Mouse (Mus musculus) left cerebral cortex, adult 9 months (tissue): Measurements from ENCODE around the gene Ifnl2.
"Not testable (repeated sequence)": the region's sequence is repeated elsewhere in the genome, so short reads cannot be mapped to it uniquely, and the experiment has no call there.

Experiments
- DNase-seq, 2 experiments: peaks; one replicate each; pipeline ENCODE4 v3.0.0; 2022; ENCODE audit warnings: low spot score in 2 of 2

Ifnl2 gene

GRCm38 (mm10) chr7:28510405-28510974, at the start of gene Ifnl2:
Gene Ifnl2, minus strand, starts transcription at chr7:28510455.
- not testable (repeated sequence) for DNase-seq

DNA sequence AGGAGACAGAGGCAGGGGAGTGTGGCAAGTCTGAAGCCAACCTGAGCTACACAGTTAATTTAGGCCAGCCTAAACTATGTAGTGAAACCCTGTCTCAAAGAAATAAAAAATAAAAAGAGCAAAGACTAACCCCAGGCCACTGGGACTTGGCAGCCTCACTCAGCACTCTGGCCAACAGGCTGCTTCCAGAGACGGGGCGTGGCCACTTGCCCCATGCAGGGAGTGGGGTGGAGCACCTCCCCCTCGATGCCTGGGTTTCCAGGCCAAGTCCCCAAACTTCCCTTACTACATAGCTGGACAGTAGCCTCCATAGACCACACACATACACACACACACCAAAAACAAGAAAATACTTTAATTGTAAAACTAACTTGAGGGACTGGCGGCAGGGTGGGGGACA, 48.2 kb upstream of the Ifnl2 start:
- DNase-seq = no peak

- no peak for DNase-seq
These were observed 47.5 kb upstream of the Ifnl2 start for GRCm38 (mm10) chr7:28557708-28558107.

- DNase-seq = no peak
These were observed 46.8 kb upstream of the Ifnl2 start for GRCm38 (mm10) chr7:28557069-28557468.

DNA sequence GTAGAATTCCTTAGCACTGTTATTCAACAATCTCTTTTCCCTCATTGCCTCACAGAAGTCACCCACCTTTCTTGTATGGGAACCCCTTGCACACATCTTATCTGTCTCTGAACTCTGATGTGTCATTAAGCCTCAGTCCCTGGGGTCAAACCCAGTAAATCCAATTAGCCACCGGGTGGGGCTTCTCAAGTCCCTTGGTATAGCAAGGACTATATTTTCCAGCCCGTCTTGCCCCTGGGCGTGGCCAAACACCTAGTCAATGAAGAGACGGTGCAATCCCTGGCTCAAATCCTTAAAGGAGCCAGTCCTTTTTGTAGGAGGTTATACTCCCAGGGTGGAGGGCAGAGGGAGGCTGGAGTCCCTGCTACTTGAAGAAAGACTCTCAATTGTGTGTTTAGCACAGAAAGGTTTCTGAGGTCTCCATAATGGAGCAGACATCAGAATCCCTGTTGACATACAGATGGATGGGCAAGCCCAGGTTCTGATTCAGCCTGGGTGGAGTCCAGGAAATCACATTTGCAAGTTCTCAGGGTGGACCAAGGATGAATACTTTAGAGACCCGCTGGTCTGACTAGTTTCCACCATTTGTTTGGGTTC, 45.8 kb upstream of the Ifnl2 start:
- DNase-seq = no peak

DNA sequence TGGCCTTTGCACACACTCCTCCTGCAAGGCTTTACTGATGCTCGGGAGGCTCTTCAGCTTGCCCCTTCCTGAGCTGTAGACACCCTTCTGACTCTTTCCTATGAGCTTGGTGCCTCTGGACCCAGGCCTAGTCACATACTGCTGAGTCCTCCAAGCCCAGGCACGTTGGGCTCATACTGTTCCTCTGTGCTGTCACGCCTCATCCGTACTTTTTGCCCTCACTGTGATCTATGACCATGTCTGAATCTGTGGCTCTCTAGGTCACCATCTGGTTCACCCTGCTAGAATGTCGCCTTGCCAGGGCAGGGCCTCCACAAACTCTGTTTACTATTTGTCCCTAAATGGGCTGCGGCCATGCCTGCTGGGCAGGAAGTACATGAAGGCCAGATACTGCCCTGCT, 42.8 kb upstream of the Ifnl2 start:
- DNase-seq = no peak

GRCm38 (mm10) chr7:28547628-28548027, 37.4 kb upstream of the Ifnl2 start:
- DNase-seq = no peak

DNA sequence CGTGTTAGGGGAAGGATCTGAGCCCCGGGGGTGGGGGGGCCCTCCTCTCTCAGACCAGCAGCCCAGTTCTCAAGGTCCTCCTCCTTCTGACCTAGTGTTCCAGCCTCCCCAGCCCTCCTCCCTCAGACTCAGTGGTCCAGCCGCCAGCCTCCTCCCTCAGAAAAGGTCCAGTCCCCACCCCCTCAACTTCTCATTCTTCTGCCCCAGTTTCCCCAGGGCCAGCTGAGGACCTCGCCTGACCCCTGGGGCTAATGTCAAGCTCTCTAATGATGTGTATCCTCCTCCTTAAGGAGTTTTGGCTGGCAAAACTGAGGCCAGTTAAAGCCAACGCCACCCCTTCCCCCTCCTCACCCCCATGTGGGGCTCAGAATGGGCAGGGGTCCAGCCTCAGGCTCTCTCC, 36.9 kb upstream of the Ifnl2 start, which contains the start of gene Nccrp1:
Gene Nccrp1 (minus strand): TSS at position 101 of the 400 bp plus-strand sequence.
- DNase-seq = no peak

DNA sequence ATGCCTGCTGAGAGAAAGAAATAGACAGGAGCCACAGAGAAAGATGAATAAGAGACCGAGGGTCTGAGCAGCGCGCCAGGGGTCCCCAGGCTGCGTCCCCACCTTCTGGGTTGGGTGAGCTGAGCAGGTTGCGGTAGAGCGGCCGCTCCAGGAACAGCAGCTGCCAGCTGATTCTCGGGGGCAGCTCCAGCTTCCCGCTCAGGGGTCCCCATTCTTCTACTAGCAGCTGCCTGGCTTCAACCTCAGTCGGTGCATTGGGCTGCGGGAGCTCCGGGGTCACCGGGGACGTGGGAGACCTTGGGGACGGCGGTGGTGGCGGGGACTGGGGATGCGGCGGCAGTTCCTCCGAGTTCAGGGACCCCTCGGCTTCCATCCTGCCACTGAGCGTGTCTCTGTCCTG, 36.4 kb upstream of the Ifnl2 start:
- no peak for DNase-seq

DNA sequence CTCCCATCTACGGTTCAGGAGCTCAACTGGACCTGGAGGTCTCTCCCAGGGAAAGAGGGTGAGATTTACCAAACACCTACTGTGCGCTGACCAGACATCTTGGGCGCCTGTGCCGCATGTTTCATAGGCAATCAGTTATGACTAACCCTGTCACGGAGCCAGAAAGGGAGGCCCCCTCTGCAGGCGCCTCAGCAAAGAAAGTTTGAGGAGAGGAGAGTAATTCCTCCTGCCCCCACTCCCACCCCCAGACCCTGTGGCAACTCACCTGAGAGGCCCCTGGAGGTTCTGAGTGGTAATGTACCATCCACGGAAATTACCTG, 35.6 kb upstream of the Ifnl2 start:
- no peak for DNase-seq

DNA sequence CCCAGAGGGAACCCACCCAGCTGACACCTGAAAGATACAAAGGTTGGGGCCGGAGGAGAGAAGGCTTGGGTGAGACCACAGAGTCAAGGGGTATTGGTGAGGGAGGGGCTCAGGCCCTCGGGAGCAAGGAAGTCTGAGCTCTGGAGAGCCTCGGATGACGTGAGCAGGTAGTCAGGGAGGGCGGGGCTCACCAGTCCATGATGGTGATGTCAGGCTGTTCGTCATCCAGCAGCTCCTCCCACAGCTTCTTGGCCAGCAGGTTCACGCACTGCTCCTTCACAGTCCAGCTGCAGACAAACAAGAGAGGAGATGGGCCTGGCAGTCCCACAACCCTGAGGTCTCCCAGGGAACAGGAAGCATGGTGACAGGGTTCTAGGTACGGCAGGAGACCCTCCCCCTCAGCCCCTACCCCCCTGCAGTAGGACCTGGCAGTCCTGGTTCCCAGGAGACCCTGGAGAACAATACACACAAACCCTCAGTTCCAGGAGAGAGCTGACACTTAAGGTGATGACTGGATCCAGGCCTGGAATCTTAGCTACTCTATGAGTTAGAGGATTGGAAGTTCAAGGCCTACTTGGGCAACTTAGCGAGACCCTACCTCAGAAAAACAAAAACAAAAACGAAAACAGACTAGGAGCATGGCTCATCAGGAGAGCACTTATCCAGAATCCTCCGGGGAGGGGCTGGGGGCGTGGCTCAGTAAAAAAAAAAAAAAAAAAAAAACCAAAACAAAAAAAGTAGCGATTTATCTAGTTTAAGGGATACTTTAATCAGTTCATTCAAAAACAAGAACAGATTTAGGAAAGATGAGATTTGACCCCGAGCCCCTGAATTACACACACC, 35.0 kb upstream of the Ifnl2 start:
- no peak for DNase-seq

DNA sequence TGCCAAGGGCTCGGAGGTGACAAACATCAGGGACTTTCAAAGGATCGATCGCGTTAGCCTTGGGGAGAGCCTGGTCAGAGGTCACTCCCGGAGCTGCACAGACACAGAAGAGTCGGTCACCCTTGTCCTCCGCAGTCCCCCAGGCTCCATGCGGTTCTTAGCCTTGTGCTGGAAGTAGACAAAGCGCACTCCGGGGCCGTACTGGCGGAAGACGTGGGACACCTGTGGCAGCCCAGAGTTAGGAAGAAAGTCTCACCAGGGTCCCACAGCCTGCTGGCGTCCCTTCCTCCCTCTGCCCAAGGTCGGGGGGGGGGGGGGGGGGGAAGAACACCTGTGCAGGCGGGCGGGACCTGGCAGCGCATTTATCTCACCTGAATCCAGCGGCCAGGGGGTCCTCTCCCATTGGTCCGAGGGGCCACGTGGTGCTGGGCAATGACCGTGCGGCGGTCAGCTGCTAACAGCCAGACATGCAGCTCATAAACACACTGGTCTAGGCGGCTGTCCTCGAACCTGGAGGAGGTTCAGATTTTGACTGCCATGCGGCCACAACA, 33.9 kb upstream of the Ifnl2 start:
- no peak for DNase-seq

- no peak for DNase-seq
These were observed 30.3 kb upstream of the Ifnl2 start, which contains the start of gene Sycn for GRCm38 (mm10) chr7:28540526-28540925. Gene Sycn, plus strand, starts transcription at chr7:28540885.

DNA sequence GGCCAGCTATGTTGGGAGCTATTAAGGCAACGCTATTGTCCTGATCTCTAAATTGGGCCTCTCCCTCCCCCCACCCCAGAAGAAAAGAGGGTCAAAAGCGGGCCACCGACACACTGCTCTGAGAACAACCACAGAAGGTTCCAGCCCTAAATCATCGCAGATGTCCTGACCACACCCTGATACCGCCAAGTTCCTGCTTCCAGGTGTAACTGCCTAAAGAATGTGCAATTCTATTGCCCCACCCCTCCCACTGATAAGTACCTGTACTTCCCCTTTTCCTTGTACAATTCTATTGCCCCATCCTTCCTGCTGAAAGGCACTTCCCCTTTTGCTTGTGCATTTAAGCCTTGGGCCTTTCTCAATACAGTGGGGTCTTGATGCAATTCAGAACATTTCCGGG, 28.6 kb upstream of the Ifnl2 start:
- not testable (repeated sequence) for DNase-seq

- DNase-seq = no peak
These were observed 21.8 kb upstream of the Ifnl2 start for GRCm38 (mm10) chr7:28532005-28532404.

DNA sequence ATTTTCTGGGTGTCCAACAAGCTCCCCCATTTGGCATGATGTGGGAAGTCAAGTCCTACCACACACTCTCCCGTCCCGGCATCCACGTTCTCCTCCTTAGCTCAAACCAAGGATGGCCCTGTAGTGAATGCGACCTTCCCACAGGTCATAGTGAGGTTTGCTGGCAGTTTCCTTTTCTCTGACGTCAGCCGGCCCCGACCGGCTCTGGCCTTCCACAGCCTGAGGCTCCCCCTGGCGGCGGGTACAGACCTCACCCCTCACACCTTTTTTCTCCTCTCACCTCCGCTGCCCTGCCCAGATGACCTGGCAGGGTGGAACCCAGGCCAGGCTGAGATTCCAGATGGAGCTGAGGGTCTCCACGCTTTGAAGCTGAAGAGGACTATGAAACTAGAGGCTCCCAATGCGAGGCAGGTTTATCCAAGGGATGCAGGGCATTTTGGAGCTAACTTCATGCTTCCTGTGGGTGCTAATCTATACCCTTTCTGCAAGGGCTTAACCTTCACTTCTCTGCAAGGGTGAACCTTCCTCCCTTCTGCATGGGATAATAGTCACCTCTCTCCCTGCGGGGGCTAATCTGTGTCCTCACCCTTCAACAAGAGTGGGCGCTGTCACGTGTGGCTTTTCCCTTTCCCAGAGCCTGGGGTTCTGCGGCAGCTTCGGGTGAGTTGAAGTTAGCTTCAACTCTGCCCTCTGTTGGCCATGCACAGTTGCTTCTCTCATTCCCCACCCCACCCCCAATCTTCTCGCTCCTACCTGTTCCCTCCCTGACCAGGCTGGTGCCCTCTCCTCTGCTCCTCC, 17.9 kb upstream of the Ifnl2 start:
- DNase-seq = peak in 1 of 2 experiments; percentile 61

DNA sequence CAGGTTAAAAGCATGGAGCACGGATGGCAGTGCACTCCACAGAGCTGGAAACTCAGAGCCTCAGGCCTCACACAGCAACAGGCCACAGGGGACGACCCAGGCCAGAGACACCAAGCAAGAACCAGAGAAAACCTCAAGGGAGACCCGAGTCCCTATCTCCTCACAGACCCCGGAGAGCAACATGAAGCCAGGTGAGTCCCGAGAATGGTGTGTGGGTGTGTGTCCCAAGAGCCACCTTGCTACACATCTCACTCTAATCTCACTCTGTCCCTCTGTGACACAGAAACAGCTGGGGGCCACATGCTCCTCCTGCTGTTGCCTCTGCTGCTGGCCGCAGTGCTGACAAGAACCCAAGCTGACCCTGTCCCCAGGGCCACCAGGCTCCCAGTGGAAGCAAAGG, 12.3 kb upstream of the Ifnl2 start, which contains the start of gene Ifnl3:
Gene Ifnl3 (plus strand): TSS at position 301 of the 400 bp plus-strand sequence.
- not testable (repeated sequence) for DNase-seq

DNA sequence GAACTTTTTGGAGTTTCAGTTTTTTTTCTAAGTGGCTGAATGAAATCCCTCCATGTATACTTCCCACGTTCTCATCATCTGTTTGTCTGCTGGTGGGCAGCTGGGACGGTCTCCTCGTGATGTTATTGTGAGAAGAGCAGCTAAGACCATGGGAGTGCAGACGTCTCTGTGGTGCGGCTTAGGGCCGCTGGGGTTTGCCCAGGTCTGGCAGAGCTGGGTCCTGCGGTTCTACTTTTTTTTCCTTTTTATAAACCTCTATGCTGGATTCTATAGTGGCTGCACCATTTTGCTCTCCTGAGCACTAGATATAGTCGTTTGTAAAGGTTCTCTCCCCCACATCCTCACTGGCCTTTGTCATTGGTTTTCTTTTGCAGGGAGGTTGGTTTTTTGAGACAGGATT, 1.2 kb upstream of the Ifnl2 start:
- DNase-seq = no peak

DNA sequence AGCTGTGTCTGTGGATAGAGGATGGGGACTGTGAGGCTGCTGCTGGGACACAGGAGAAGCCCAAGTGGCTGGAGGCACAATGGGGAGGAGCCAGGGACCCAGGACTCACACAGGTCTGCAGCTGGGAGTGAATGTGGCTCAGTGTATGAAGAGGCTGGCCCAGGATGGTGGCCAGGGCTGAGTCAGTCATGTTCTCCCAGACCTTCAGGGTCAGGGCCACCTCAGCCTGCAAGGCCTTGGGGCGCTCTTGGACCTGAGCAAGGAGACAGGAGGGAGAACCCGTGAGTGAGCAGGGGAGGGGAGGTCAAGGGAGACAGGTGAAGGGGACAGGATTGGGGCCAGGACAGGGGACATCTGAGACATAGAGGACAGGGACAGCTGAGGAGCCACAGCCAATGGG, 1.1 kb downstream of the Ifnl2 start:
- DNase-seq = not testable (repeated sequence)

GRCm38 (mm10) chr7:28505585-28505984, 4.7 kb downstream of the Ifnl2 start:
- no peak for DNase-seq

GRCm38 (mm10) chr7:28495426-28495825, 14.8 kb downstream of the Ifnl2 start:
- DNase-seq = no peak

DNA sequence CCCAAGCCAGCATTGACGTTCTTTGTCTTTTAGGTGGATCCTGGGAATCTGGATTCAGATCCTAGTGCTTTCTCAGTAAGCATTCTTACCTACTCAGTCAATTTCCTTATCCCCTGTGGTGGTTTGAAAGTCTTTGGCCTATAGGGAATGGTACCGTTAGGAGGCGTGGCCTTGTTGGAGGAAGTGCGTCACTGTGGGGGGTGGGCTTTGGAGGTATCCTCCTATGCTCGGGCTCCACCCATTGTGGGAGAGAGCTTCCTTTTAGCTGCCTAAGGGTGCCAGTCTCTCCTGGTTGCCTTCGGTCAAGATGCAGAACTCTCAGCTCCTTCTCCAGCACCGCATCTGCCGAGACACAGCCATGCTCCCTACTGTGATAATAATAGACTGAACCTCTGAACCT, 17.9 kb downstream of the Ifnl2 start:
- no peak for DNase-seq
